Mouse (Mus musculus) left cerebral cortex, adult 6 months (tissue): Measurements from ENCODE around the gene Amd1. TPM values are rescaled to one million over a fixed set of nuclear protein-coding genes. Genes with fewer than 3 reads are reported as not detected.

Source experiments
- long read RNA-seq, 2 experiments: library from polyadenylated mRNA; unstranded; transcript quantifications; one replicate each; pipeline ENCODE4 v2.0.0; 2019 to 2020
- polyA plus RNA-seq: library from polyadenylated mRNA; unstranded; fragments of <200 nt; fragmentation: Nextera tagmentation; gene quantifications from 2 replicates; pipeline ENCODE4 v1.2.3, GENCODE M21; 2021

Gene Amd1
- 35.6 and 139 TPM in 2 replicates for polyA plus RNA-seq
- long read RNA-seq, experiment 1, transcript Amd1-201 (8 exons, 3,204 nt): major isoform, 163 of 211 reads
- long read RNA-seq, experiment 1, partial matches to known transcripts: 14 of 211 reads
- long read RNA-seq, experiment 1, other reads (novel, unspliced or antisense): 33 of 211 reads
- long read RNA-seq, experiment 2, transcript Amd1-201 (8 exons, 3,204 nt): major isoform, 78 of 114 reads
- long read RNA-seq, experiment 2, partial matches to known transcripts: 9 of 114 reads
- long read RNA-seq, experiment 2, other reads (novel, unspliced or antisense): 27 of 114 reads

DNA sequence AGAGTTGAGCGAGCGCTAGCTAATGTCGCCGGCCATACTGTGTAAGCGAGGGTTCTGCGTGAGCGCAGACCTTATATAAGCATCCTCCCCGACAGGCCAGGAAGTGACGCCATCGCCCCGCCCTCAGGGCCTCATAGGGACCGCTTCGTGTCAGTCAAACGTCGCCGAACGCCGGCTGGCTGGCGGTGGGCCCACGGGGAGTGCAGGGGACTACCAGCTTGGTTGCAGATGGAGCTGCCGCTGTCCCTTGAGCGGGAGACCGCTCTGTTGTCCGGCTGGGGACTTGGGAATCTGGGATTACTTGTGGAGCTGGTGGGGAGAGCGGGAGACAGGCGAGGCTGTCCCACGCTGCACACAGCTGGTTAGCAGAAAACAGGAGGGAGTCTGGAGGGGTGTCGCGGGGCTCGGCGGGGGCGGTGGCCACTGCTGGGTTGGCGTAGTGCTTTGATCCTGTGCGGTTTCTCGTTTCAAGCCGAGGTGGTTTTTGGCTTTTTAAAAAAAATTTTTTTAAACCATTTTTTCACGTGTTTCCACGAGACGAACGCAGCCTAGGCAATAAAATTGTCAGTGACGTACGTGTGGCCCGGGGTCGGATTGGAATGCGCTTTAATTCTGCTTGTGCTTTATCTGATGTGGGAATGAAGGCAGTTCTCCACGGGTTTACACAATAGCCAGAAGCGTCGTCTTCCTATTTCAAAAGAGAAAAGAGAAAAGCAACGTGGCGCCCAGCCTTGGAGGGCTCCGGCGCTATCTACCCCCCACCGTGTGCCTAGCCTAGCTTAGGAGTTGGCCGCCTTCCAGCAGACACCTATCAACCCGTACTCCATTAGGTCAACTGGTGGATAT lies at the start of gene Amd1:
Gene Amd1 (minus strand): TSS at position 47 of the 846 bp plus-strand sequence.

GRCm38 (mm10) chr10:40339351-40339964 lies 37.5 kb upstream of the Amd1 start, which contains the start of gene Cdk19:
Cdk19 (plus strand) TSS chr10:40339564.

DNA sequence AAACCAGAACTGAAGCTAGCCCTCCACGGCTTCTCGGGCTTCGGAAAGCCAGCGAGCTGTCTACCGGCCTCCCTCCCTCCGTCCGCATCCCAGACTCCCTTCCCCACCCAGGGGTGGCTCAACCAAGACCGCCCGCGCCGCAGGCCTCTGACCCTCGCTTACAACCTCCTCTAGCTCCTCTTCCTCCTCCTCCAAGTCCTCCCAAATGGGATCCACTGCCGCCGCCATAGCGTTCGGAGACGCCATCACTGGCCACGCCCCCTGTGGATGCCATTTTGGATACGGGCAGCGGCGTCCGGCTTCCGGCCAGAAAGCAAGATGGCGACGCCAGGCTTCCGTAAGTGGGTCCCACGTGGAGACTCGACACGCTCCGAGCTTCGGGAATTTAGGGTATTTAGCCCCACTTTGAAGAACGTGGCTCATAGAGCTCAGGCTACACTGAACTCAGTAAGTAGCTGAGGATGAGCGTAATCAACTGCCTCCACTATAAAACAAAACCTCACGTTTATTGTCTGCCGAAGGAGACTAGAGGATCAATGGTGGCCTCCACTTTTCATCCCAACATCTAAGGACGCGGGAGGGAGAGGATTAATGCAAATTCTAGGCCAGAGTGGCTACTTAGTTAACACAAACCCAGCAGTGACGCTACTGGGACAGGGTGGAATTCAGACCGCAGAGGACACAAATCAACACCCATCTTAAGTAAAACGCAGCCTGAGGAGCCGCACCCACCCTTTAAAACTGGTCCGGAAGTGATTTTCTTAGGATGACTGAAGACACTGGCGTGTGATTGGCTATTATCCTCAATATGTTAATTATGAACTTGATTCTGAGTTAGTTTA lies 44.4 kb downstream of the Amd1 start, which contains the start of gene Gtf3c6:
Gene Gtf3c6 (minus strand): TSS at position 695 of the 842 bp plus-strand sequence.

GRCm38 (mm10) chr10:40246374-40247165 lies 55.4 kb downstream of the Amd1 start, which contains the start of gene Rpf2:
Rpf2 (minus strand) TSS chr10:40247036.

Other genes with a start within 250 kb of the Amd1 start
- 0.33 and 0.38 TPM in 2 replicates for gene Slc16a10, start 159.9 kb downstream of the Amd1 start, polyA plus RNA-seq
- 31.9 and 33.0 TPM in 2 replicates for gene Rpf2, start 55.1 kb downstream of the Amd1 start, polyA plus RNA-seq
- gene Gtf3c6, start 44.1 kb downstream of the Amd1 start, polyA plus RNA-seq: 51.9 and 60.6 TPM in 2 replicates
- gene Cdk19, start 37.4 kb upstream of the Amd1 start, polyA plus RNA-seq: 8.1 and 8.4 TPM in 2 replicates